Mouse (Mus musculus) layer of hippocampus, adult 18-20 months (tissue): ENCODE measurements around the gene Cr1l. TPM values are rescaled to one million over a fixed set of nuclear protein-coding genes. Genes with fewer than 3 reads are reported as not detected.

ENCODE experiments used
- DNase-seq, 2 experiments: peaks; one replicate each; pipeline ENCODE4 v3.0.0; 2022; ENCODE audit warnings: low spot score in 2 of 2
- long read RNA-seq: library from polyadenylated mRNA; stranded (forward); transcript quantifications from one replicate; pipeline ENCODE4 v2.0.0, GENCODE M21; 2021
- total RNA-seq, 2 experiments: library from RNA; stranded (reverse); gene quantifications; 2 replicates each; pipeline ENCODE4 v1.2.3; 2021

Cr1l gene
- 10 to 100 TPM; 35.8 to 39.0 TPM for total RNA-seq
- long read RNA-seq, partial matches to known transcripts = 2 of 19 reads
- long read RNA-seq, other reads (novel, unspliced or antisense) = 13 of 19 reads

DNA sequence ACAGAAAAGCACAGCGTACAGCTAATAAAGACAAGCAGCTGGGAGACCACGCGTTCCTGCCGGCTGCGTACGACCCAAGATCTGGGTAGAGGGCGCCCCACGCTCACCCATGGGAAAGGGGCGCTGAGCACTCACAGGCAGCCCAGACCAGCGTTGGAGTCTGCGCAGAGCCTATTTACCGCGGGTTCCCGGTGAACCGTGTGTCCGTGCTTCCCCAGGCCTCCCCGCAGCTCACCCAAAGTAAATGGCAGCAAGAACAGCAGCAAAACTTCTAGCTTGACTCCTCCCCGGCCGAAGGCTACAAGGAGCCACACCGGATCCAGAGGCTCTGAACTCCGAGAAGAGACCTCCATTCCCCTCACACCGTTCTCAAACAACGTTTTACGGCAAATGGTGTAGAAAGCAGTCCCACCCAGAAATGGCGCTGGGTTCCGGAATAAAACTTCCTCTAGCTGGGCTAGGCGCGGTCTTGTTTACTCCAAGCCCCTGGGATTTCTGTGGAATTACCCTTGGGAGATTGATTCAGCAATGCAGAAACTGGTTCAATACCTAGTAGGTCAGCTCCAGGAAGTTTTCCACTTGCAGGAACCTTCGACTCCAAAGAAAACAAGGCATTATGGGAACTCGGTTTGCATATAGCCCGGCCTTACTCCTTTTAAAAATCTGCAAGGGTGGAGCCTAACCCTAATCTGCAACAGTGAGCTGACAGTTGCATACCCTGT lies at the start of gene Cr1l:
TSS of gene Cr1l (minus strand) at position 634 of the 722 bp plus-strand sequence.
- peak; percentile 87 to 93 for DNase-seq

DNA sequence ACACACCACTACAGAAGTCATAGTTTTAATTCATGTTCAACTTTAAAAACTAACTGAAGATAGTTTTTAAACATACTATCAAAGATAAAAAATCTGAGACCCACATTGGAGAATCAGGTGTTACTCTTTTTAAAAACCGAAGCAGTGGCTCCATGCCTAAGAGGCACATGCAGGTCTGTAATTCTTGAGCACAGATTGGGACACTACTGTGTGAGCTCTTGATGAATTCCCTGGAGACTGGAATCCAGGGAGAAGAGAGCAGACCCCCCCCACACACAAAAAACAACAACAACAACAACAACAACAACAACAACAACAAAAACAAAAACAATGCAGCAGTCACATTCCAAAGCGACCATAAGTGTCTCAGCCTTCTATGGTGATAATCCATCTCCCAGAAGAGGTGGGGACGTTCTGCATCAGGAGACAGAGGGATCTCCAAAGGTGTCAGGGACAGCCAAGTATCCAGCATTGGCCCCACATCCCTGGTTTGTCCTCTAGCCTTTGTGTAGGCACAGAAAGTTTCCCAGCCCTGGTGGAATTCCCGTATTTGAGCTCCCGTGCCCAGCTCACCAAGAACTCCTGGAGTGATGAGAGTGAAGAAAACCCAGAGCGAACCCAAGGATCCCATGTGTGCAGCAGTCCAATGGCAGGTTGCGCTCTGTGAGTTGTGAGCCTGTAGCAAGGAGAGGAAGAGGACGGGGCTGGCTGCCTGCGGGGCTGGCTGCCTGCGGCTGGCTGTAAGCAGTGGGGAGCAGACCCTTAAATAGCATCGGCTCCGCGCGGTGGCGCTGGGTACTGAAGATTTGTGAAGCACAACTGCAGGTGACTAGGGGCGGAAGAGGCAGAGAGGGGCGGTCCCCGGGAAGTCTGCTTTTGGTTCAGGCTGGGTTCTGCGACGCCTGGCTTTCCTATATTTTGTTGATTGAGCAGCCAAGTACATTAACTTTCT lies 44.9 kb upstream of the Cr1l start, which contains the start of gene Cr2:
TSS of gene Cr2 (minus strand) at position 737 of the 952 bp plus-strand sequence.
- peak; percentile 19 to 41 for DNase-seq

DNA sequence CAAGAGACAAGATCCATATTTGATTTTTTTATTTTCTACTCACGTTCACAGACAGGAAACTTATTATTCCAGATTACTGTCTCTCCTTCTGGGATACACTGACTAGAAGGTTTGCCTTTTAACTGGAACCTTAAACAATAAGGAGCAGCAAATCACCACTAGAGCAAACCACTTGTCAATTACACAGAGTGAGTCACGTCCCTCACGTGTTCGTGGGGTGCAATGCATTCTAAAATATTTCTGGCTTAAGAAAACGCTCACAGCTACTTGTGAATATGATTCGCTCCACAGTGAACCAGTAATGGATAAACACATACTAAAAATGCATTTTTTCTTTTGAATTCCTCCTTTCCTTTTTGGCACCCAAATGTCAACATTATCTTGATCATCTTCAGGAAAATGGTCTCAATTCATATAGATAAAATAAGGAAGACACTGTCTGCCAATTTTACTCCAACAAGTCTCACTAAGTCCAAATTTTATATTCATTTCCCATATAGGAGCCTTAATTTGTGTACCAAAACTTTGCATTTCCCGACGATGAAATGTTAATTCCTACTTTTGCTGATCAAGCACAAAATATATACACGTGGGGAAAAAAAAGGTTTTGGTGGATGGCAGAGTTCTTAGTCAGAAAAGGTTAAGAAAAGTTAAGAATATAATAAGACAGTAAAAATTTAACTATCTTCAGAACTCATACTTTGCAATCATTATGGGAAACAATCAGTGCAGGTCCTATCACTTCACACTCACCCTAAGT lies 33.8 kb upstream of the Cr1l start:
- DNase-seq = no peak

DNA sequence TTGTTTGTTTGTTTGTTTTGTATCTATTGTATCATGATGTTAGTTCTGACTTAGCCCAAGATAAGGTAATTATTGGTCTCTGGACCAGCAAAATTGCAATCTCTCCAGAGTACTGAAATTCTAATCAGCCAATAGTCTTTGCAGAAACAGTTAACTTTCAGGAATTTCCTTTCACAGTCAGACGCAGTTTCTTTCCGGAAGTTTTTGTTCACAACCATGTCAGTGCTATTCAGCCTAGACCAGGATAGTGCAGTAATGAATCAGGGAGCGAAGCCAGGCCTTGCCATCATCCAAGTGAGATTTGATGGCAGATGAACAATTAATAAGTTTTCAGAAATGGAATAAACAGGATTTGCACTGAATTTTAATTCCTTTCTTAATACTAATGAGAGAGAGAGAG lies 684 bp upstream of the Cr1l start:
- DNase-seq = peak in 1 of 2 experiments; percentile 4

DNA sequence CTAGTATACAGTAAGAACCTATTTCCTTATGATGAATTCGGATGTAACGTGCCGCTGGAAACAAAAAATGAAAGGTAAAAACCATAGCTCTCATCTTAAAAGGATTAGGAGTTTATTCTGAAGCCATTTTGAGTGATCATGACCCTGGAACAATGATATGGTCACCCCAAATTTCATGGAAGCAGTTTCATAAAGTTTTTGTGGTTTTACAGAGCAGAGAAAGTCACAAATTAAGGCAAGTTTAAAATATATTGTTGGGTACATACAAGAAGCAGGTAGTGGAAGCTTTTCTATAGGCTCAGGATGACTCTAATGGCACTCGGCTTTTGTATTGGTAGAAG lies 259 bp upstream of the Cr1l start:
- no peak for DNase-seq

DNA sequence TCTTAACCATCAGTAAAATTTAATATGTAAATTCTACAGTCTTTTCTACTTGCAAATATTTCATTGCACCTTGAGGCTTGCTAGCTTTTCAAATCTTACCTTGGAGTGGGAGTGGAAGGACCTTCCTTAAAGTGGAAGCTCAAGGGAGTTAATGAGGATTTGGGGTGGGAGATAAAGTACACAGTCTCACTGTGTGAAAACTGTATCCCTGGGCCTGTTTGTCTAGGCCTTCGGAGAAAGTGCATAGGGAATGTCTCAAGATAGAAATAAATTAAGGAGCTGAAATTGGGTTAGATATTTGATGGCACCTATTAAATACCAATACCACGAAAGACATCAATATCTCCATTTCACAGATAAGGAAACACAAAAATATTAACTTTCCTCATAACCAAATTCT lies 907 bp downstream of the Cr1l start:
- no peak for DNase-seq

DNA sequence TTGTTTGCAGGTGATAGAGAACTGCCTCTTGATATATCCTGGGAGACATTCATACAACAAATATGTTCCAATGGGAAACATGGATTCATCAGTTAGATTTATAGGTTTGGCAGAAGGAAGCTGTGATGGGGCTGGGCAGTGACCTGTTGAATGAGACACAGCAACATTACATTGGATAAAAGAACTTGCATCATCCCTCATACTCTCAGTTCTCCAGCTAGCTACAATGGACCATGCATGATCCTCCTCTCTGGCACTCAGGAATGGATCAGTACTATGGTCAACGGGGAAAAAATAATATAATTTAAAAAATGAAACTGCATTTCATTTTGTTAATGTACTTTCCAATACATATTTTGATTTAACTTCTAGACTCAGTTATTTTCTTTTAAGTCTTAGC lies 1.5 kb downstream of the Cr1l start:
- no peak for DNase-seq

DNA sequence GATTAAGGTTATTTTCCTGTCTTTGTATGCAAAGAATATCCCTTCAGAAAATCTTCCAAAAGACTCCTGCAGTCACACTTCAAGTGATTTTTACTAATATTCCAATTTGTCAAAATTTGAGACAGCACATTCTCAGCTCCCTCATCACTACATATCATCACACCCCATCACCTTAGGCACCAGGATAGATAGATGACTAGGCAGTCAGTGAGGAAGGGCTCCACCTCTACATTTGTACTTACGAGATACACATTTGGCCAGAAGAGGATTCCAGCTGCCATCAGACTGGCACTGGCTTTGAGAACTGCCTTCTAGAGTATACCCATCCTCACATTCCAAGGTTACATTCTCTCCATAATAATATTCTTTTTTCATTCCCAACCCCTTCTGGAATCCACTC lies 17.0 kb downstream of the Cr1l start:
- DNase-seq = no peak

DNA sequence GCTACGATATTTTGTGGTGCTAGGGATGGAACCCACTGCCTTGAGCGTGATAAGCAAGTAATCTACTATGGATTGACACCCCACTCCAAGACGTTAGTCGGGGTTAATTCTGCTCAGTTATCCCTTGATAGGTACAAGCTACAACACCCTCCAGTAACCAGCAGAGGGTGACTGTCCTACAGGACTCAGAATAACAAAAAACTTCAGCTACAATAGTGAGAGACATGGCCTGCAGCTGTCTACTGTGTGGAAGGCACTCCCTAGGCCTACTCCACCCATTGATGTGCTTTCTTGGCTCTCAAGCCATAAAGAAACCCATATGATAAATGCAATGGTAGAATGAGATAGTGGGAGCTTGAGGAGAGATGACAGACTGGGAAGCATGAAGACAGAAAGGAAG lies 17.8 kb downstream of the Cr1l start:
- no peak for DNase-seq

DNA sequence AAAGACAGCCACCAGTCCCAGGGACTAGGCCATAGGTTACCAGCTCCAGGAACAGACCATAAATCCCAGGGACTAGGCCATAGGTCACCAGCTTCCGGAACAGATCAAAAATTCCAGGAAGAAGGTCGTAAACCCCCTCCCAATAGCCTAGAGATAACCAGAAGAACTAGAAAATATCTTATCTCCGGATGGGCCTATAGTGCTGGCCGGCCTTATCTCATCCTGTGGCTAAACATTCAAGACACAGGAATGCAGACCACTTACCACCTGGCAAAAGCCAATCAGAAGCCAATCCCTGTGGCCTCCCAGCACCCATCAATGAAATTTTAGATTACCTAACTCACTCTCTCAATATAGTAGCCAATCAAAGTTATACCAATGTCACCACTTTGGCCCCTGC lies 30.7 kb downstream of the Cr1l start:
- DNase-seq = no peak

DNA sequence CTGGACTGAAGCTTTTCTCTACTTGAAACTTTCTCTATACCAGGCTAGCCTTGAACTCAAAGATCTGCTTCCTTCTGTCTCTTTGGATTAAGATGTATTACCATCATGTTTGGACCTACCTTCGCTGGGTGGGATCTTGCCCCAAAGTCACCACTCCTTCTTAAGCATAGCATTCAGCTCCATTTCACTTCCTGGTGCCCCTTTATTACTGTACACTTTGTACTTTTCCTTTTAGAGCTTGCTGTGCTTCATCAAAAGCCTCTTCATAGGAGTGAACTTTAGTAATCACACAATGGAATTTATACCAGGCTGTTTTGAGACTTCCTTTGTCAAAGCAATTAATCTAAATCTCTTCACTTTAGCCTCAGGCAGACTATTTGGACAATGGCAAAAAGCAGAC lies 33.4 kb downstream of the Cr1l start:
- no peak for DNase-seq

DNA sequence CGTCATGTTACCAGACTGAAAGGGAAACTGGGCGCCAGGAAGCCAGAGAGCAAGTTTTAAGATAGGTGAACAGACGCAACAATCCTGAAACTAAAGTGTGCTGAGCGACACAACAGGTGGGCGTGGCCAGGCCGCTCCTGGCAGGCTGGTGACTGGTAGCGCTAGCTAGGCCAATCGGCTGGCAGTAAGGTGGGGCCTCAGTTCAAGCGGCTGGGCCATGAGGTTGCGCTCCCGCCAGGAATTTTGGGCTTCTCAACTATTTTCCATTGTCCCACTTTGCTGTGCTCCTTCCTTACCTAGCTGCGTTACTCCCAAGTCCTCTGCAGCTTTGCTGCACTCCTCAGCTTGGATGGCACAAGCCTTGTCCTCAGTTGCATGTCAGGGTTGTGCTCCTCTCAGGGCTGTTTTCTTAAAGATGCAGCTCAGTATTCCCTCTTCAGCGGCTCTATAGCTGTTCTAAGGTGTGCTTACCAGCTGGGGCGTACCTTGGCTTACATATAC lies 39.1 kb downstream of the Cr1l start, which contains the start of gene Cd46:
TSS of gene Cd46 (minus strand) at position 30 of the 501 bp plus-strand sequence.
- peak; percentile 11 to 29 for DNase-seq

DNA sequence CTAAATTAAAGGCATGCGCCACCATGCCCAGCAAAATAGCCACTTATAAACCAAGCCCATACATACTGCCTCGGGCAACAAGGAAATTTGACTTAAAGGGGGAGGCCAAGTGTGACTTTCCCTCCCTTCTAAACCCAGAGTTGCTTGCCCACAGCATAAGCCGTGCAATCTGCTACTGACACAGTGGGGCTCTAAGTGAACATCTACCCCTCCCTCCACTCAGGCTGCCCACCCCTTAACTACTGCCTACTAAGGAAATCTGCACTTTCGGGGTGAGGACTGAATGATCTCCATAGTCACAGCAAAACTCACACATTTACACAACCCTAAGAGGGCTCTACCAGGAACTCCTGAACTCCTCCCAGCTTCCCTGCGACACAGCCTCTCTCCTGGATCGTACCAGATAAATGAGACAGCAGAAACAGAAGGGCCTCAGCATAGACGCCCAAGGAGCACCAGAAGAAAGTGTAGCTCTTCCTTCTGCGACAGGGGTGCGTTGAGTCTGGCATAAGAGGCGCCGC lies 39.6 kb downstream of the Cr1l start:
- no peak for DNase-seq

DNA sequence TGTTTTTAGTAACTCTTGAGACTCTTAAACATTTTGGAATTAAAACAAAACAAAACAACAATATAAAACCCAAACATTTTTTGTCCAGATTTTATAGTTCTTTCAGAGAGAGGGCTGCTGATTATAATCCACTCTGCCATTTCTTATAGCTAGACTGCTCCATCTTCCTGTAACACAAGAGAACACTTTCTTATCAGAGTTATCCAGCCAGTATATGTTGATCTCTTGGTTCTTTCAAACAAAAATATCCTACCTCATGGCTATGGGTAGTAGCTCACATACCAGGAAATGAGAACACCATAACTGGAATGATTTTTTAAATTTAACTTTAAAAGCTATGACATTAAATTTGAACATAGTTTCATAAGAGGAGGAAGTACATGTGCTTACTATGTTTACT lies 49.2 kb downstream of the Cr1l start:
- no peak for DNase-seq

Other genes starting within 250 kb of the Cr1l start
- gene Cd34, start 192.8 kb downstream of the Cr1l start, total RNA-seq = 10 to 100 TPM; 26.4 to 33.6 TPM
- gene Cd46, start 39.3 kb downstream of the Cr1l start, total RNA-seq = 1 to 10 TPM; 2.6 to 3.9 TPM
- under 1 TPM; 0.20 to 0.89 TPM for gene Cr2, start 45.1 kb upstream of the Cr1l start, total RNA-seq